Mouse (Mus musculus) limb, embryonic 10.5 days (tissue): ENCODE results near the gene Dlat. TPM values are rescaled to one million over a fixed set of nuclear protein-coding genes. Genes with fewer than 3 reads are reported as not detected.

ENCODE experiments used
- DNase-seq: peaks from one replicate; pipeline ENCODE4 v3.0.0-alpha.2; 2017; ENCODE audit warnings: low spot score
- H3K27ac ChIP-seq: fragments of 300-500 bp; sonication (generic); 2 replicates; pipeline ENCODE4 v1.5.1; 2016; ENCODE audit warnings: mild to moderate bottlenecking
- H3K27me3 ChIP-seq: fragments of 300-500 bp; sonication (generic); 2 replicates; pipeline ENCODE4 v1.6.1; 2016; ENCODE audit warnings: low read depth, mild to moderate bottlenecking; ENCODE audit not compliant: poor library complexity, severe bottlenecking
- H3K36me3 ChIP-seq: fragments of 300-500 bp; sonication (generic); 2 replicates; pipeline ENCODE4 v1.6.1; 2016; ENCODE audit warnings: mild to moderate bottlenecking, moderate library complexity
- H3K4me1 ChIP-seq: fragments of 300-500 bp; sonication (generic); 2 replicates; pipeline ENCODE4 v1.6.1; 2016
- H3K4me3 ChIP-seq: fragments of 300-500 bp; sonication (generic); 2 replicates; pipeline ENCODE4 v1.5.1; 2016; ENCODE audit warnings: mild to moderate bottlenecking, moderate library complexity
- H3K9me3 ChIP-seq: fragments of 300-500 bp; sonication (generic); replicated peaks from 2 replicates; pipeline ENCODE4 v1.6.1; 2016; ENCODE audit warnings: mild to moderate bottlenecking
- WGBS: fragments of 180-500 bp; shearing (Covaris S2); methylation state at CpG from one replicate; pipeline ENCODE4 v1.1.7; 2016; 5-methylcytosine and 5-hydroxymethylcytosine counted together
- polyA plus RNA-seq: library from polyadenylated mRNA; unstranded; fragments of >200 nt; fragmentation: Nextera tagmentation; extraction: Ambion mirVana; gene quantifications from 2 replicates; pipeline ENCODE4 v1.2.1, GENCODE M21; 2016

The Dlat gene
- polyA plus RNA-seq, 1 experiment from 2014 or later, result 62.1 TPM

GRCm38 (mm10) chr9:50601536-50601935 lies 58.0 kb downstream of the Dlat start:
- Histone ChIP-seq H3K27ac (no peak overlapping the region), H3K4me1 (peaks cover 18% of the 10 kb centered on the region), H3K36me3 (peaks cover 60% of the 10 kb centered on the region), H3K27me3 (no peaks in the 10 kb centered on the region), H3K4me3 (0 out of 2 replicates have a peak overlapping the region, but pooled peaks have one; percentile 74), H3K9me3 (no peaks in the 10 kb centered on the region)
- DNase-seq, result no peak
- 91% methylated on average over 6 of the region's 6 CpGs for WGBS

- WGBS, result 95% methylated on average over 8 of the region's 8 CpGs
- H3K9me3 ChIP-seq, result no peaks in the 10 kb centered on the region
- no peaks in the 10 kb centered on the region for H3K27me3 ChIP-seq
- no peak overlapping the region for H3K27ac ChIP-seq
- peaks cover 2% of the 10 kb centered on the region for H3K4me1 ChIP-seq
- no peak for DNase-seq
- no peak overlapping the region for H3K4me3 ChIP-seq
- H3K36me3 ChIP-seq, result peaks cover 62% of the 10 kb centered on the region
These were observed 62.6 kb downstream of the Dlat start for GRCm38 (mm10) chr9:50596973-50597372.

GRCm38 (mm10) chr9:50594794-50595417 lies 64.7 kb downstream of the Dlat start:
- H3K36me3 ChIP-seq, result peaks cover 52% of the 10 kb centered on the region
- H3K27ac ChIP-seq, result no peak overlapping the region
- WGBS, result 83% methylated on average over 12 of the region's 12 CpGs
- no peaks in the 10 kb centered on the region for H3K9me3 ChIP-seq
- no peak overlapping the region for H3K4me3 ChIP-seq
- H3K4me1 ChIP-seq, result no peaks in the 10 kb centered on the region
- H3K27me3 ChIP-seq, result no peaks in the 10 kb centered on the region
- no peak for DNase-seq

- peak; percentile 42 for DNase-seq
- no peak overlapping the region for H3K4me3 ChIP-seq
These were observed 66.0 kb downstream of the Dlat start for GRCm38 (mm10) chr9:50593544-50593943.

GRCm38 (mm10) chr9:50592955-50593354 lies 66.6 kb downstream of the Dlat start:
- peaks cover 32% of the 10 kb centered on the region for H3K36me3 ChIP-seq
- WGBS, result 89% methylated on average over 9 of the region's 9 CpGs
- no peak overlapping the region for H3K27ac ChIP-seq
- no peaks in the 10 kb centered on the region for H3K27me3 ChIP-seq
- H3K9me3 ChIP-seq, result no peaks in the 10 kb centered on the region
- DNase-seq, result no peak
- no peaks in the 10 kb centered on the region for H3K4me1 ChIP-seq
- no peak overlapping the region for H3K4me3 ChIP-seq

More at GRCm38 (mm10) chr9:50593544-50593943, 66.0 kb downstream of the Dlat start:
- Histone ChIP-seq H3K9me3 (no peaks in the 10 kb centered on the region), H3K36me3 (peaks cover 38% of the 10 kb centered on the region), H3K27me3 (no peaks in the 10 kb centered on the region), H3K27ac (no peak overlapping the region), H3K4me1 (no peaks in the 10 kb centered on the region)
- WGBS, result 62% methylated on average over 3 of the region's 3 CpGs

- H3K27me3 ChIP-seq, result no peaks in the 10 kb centered on the region
- H3K4me1 ChIP-seq, result no peaks in the 10 kb centered on the region
- DNase-seq, result no peak
- H3K36me3 ChIP-seq, result peaks cover 14% of the 10 kb centered on the region
- no peaks in the 10 kb centered on the region for H3K9me3 ChIP-seq
- 82% methylated on average over 10 of the region's 10 CpGs for WGBS
- H3K27ac ChIP-seq, result no peak overlapping the region
- H3K4me3 ChIP-seq, result no peak overlapping the region
These were observed 68.6 kb downstream of the Dlat start for GRCm38 (mm10) chr9:50590856-50591518.

- DNase-seq, result no peak
- WGBS, result 83% methylated on average over 4 of the region's 4 CpGs
- no peaks in the 10 kb centered on the region for H3K36me3 ChIP-seq
- H3K9me3 ChIP-seq, result no peaks in the 10 kb centered on the region
- no peak overlapping the region for H3K4me3 ChIP-seq
- no peaks in the 10 kb centered on the region for H3K27me3 ChIP-seq
- no peak overlapping the region for H3K27ac ChIP-seq
- H3K4me1 ChIP-seq, result no peaks in the 10 kb centered on the region
These were observed 72.6 kb downstream of the Dlat start for GRCm38 (mm10) chr9:50586955-50587354.

GRCm38 (mm10) chr9:50585145-50585818 lies 74.3 kb downstream of the Dlat start:
- no peak for DNase-seq
- 82% methylated on average over 6 of the region's 6 CpGs for WGBS
- H3K9me3 ChIP-seq, result no peaks in the 10 kb centered on the region
- H3K4me3 ChIP-seq, result no peak overlapping the region
- no peaks in the 10 kb centered on the region for H3K36me3 ChIP-seq
- no peaks in the 10 kb centered on the region for H3K27me3 ChIP-seq
- no peak overlapping the region for H3K27ac ChIP-seq
- no peaks in the 10 kb centered on the region for H3K4me1 ChIP-seq

Other genes starting within 250 kb of the Dlat start
- 0.29 TPM in 1 of 2 replicates, not detected in the other for gene Plet1, start 165.3 kb downstream of the Dlat start, polyA plus RNA-seq
- 53.4 and 59.2 TPM in 2 replicates for gene Pts, start 131.1 kb downstream of the Dlat start, polyA plus RNA-seq
- 0.50 TPM in 1 of 2 replicates, not detected in the other for gene Il18, start 105.0 kb downstream of the Dlat start, polyA plus RNA-seq
- gene Bco2, start 104.6 kb downstream of the Dlat start, polyA plus RNA-seq, result 0.06 TPM in 1 of 2 replicates, not detected in the other
- gene Tex12, start 98.5 kb downstream of the Dlat start, polyA plus RNA-seq, result not detected in 2 replicates
- gene Sdhd, start 56.0 kb downstream of the Dlat start, polyA plus RNA-seq, result 337 and 352 TPM in 2 replicates
- 297 and 307 TPM in 2 replicates for gene Timm8b, start 55.9 kb downstream of the Dlat start, polyA plus RNA-seq
- 5.1 and 5.4 TPM in 2 replicates for gene Pih1d2, start 42.5 kb downstream of the Dlat start, polyA plus RNA-seq
- 20.4 and 21.3 TPM in 2 replicates for gene Nkapd1, start 42.3 kb downstream of the Dlat start, polyA plus RNA-seq
- gene Dixdc1, start 79.7 kb upstream of the Dlat start, polyA plus RNA-seq, result 33.8 and 36.8 TPM in 2 replicates
- 2.6 and 2.8 TPM in 2 replicates for gene 2310030G06Rik, start 86.8 kb upstream of the Dlat start, polyA plus RNA-seq
- 2.4 and 3.1 TPM in 2 replicates for gene Cryab, start 91.5 kb upstream of the Dlat start, polyA plus RNA-seq
- not detected in 2 replicates for gene Hspb2, start 92.6 kb upstream of the Dlat start, polyA plus RNA-seq
- gene Fdxacb1, start 108.5 kb upstream of the Dlat start, polyA plus RNA-seq, result 12.6 and 14.0 TPM in 2 replicates
- 42.2 and 43.0 TPM in 2 replicates for gene Alg9, start 115.2 kb upstream of the Dlat start, polyA plus RNA-seq
- 19.7 and 25.8 TPM in 2 replicates for gene 1110032A03Rik, start 115.7 kb upstream of the Dlat start, polyA plus RNA-seq
- gene Ppp2r1b, start 185.5 kb upstream of the Dlat start, polyA plus RNA-seq, result 159 and 177 TPM in 2 replicates